Mouse (Mus musculus) T-helper 17 cell (primary cell): Measurements from ENCODE around the gene Higd2a.

Experiments
- in situ Hi-C, 2 experiments: fragments of 300-600 bp; cut with MboI, MseI; formaldehyde crosslinking; loops; 1 replicate in 1 of 2; 2 replicates in 1 of 2; pipeline ENCODE4 v1.15.1; 2025; ENCODE audit warnings: high pct_unique_total_duplicates in 2 of 2

Gene Higd2a

DNA sequence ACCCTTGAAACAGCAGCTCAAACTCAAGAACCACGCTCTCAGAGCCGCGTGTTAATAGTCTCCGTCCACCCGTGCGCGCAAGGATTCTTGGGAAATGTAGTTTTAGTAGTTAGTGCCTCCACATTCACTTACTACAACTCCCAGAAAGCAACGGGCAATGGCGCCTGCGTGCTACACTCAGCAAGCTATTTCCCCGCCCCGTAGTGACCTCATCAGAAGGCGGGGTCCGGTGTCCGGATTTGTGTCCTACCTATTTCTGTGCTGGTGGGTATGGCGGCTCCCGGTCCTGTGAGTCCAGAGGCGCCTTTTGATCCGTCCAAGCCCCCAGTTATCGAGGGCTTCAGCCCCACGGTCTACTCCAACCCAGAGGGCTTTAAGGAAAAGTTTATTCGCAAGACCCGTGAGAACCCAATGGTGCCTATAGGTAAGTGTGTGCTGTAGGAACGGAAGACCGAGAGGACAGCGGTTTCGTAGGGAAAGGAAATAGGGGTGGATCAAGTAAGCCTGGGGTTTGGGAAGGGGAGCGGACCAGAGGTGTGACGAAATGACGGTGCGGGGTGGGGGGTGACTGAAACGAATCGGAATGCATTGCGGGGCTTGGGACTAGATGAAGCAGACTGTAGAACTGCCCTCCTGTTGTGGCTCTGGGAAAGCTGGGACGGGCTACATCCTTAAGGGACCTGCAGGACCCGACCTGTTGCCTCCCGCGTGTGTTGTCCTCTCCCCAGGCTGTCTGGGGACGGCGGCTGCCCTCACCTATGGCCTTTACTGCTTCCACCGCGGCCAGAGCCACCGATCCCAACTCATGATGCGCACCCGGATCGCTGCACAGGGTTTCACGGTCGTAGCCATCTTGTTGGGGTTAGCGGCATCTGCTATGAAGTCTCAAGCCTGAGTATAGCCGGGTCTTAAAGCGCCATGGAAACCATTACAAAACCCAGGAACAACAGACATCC lies at the start of gene Higd2a, which contains the start of gene Nop16:
Higd2a (plus strand) TSS at position 212 of the 956 bp plus-strand sequence.
Nop16 (minus strand) TSS at position 95 of the 956 bp plus-strand sequence.
- in situ Hi-C loops, result no loop called here

DNA sequence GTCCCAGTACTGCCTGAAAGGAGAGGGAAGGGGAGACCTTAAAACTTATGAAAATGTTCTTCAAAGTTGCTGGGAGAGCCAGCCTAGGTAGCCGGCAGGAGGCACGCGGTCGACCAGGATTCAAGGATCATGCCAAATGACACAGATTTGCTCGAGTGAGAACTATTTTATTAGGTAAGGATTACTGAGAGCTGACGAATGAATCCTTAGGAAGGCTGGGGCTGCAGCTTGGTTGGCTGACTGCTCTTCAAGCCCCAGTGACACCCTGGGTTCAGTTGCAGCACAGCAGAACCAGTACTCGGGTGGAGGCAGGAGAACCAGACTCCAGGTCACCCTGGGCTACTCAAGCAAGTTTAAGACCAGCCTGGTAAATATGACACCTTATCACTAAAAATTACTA lies 42.0 kb upstream of the Higd2a start:
- in situ Hi-C loops, result no loop called here

DNA sequence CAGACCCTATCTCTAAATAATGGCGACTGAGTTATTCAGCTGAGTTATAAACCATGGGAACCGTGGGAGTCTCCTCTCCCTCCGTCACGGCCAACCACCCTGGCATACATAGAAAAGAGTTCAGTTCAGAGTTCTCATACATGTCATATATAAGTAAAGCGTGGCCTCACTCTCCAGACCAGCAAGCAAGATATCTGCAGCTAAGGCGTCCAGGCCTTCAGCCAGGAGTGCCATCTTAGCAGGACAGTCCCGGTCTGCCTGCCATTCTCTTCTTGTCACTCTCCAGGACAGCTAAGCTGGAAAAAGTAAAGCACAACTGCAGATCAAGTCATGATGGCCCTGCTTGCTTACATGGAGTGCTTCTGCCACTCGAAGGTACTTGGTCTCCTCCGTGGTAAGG lies 33.8 kb upstream of the Higd2a start:
- in situ Hi-C loops, result no loop called here

DNA sequence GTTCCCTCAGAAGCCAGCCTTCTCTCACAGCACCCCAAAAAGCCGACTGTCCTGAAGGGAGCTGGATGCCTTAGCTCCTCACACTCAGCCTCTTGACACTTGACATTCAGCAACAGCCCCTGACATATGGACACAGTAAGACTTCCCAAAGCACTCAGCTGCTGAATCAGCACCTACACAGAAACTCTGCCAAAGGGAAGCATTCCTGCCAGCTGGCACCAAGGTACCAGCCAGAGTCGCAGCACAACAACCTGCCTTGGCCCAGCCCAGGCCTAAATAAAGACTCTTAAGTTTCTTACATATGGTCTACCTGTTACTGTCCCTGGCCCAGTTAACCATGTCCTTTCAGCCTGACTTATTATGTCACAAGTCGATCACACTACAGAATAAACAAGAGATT lies 33.2 kb upstream of the Higd2a start:
- in situ Hi-C loops, result no loop called here

DNA sequence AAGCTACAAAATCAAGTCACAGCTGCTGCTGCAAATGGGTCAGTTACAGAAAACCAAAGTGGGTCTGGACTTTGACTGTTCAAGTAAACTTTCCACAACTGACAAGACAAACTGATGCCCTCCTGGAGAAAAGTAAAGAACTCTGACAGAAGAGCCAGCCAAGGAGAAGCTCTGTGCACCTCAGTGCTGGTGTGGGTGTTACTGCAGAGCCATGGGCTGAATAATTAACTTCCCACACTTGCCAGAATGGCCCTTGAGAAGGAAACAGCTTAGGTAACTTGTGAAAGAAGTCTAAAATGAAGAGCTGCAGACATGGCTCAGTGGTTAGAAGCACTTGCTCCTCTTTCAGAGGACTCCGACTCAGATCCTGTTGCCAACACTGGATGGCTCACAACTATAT lies 32.4 kb upstream of the Higd2a start:
- in situ Hi-C loops, result no loop called here

DNA sequence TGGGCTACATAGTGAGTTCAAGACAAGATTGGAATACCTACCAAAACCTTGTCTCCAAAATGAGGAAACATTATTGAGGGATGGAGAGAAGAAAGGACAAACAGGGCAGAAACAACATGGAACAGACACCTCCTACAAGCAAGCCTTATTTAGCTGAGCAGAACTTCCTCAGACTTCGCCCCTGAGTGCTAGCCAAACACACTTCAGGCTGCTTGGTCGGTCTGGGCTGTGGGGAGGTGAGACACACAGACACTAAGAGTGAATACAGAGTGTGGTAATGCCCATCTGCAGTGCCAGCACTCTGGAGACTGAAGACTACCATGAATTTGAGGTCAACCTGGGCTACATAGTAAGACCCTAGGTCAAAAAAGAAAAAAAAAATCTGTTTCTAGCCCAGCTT lies 30.4 kb upstream of the Higd2a start:
- in situ Hi-C loops, result no loop called here

DNA sequence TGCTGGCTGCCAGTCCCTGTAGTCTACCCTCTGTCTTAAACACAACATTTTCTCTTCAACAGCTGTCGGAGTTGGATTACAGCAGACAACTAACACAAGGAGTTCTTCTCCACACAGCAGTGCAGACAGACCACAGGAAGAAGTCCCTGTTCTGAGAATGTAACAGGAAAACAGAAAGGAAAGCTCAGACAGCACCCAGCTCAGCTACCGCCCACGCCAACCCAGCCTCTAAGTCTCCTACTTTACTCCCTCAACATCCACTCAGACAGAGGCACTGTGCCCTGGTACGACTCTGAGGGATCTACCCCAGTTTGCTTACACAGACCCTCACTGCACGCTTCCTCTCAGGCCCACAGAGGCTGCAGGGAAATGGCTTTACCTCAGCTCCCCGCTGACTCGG lies 29.4 kb upstream of the Higd2a start:
- in situ Hi-C loops, result no loop called here

DNA sequence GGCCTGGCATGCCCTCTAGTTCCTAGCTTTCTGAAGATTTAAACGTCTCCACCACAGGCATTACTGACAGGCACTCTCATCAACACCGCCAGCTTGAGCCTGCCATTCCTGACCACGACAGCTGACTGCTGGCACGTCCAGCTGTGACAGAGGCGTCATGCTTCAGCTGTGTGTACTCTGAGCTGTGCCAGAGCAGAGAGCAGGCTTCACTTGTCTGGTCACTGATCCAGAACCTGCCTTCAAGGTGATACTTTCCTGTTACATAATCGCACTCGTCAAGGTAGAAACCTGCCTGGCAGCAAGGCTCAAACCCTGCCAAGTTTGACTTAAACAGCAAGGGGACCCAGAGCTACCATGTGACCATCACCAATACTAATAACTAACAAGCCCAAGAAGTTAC lies 27.4 kb upstream of the Higd2a start:
- in situ Hi-C loops, result no loop called here

DNA sequence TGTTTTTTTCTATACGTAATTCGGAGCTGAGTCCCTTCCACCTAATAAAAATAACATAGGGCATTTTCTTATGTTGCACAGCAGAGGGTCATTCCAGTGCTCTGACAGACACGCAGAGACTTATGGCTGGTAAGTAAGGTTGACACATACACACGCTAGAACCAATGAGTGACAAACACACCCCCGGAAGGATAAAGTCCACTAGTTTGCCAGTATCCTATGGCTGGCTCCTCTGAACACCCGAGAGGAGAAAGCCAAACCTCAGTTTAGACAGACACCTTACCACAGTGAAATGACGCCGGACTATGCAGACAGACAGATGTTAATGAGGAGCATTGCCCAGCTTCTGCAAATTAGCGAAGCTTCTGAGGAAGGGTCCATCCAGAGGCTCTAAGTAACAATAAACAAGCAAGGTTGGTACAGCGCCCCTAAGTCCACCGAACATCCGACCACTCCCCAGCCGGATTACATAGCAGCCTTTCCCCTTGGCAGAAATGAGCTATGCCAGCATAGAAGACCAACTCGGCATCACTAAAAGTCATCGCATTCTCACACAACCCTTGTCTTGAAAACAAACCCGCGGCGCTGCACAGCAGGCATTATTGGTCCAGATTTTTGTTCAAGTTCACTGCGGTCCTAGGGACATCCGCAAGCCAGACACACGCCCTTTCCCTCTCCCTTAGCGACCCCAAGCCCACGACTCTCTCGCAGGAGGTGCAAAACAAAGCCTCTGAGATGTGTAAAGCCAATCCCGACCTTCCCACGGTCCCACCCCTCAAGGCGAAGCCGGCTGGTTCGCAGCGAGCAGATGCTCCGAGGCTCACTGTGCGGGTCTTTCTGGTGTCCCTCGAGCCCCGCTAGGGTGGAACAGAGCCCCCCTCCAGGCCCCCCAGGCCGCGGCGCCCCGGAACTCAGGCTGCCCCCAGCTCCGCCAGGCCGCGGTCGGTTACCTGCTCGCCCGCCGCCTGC lies 25.5 kb upstream of the Higd2a start:
- in situ Hi-C loops, result loop anchor here in 1 of 2 experiments (5.0 kb wide), 1 partner anchor 97 kb away; the partner anchor contains the start of gene Thoc3

DNA sequence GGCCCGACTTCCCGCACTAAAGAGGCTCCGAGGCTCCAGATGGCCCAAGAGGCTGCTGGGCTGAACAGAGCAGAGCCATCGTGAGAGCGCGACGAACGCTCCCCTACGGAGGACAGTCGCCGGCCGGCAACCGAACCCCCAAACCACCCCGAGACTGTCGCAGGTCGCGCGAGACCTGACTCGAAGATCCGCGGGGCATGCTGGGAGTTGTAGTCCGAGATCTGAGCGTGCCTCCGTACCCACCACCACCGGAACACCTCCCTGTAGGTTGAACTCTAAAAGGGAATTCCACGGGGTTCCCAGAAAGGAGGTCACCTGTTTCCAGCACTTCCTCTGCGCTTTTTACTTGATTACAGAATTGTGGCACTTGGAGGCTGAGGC lies 24.8 kb upstream of the Higd2a start, which contains the start of gene 4833439L19Rik:
4833439L19Rik (minus strand) TSS at position 235 of the 381 bp plus-strand sequence.
- in situ Hi-C loops, result loop anchor here in 1 of 2 experiments (5.0 kb wide), 1 partner anchor 98 kb away; the partner anchor contains the start of gene Thoc3

DNA sequence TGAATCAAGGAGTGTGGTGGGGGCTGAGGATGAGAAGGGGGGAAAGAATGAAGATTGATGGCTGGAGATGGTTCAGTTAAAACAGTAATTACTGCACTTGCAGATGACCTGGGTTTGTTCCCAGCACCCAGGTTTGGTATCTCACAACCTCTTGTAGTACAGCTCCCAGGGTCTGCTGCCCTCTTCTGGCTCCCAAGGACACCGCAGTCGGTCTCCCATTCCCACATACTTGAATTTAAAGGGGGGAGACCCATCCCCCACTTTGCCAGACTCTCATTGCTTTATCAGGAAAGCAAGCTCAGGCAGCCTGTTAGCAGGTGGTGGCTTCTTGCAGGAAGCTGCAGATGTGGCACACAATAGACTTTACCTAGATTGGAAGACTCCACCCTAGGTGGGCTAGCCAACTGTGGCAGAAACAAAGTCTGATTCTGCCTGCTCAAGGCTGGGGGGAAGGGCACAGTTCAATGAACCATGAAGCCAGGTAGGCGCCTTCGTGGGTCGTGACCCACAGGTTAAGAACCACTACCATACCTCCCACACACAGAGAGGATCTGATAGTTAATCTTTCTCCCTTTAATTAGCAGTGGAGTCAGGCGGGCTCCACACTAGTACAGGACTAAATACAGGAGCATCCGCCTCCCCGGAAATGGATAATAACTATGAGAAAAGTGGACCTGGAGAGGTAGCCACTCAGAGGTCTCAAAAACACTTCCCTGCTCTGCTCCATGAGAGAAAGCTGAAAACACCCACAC lies 24.2 kb upstream of the Higd2a start:
- in situ Hi-C loops, result loop anchor here in 1 of 2 experiments (5.0 kb wide), 1 partner anchor 98 kb away; the partner anchor contains the start of gene Thoc3

DNA sequence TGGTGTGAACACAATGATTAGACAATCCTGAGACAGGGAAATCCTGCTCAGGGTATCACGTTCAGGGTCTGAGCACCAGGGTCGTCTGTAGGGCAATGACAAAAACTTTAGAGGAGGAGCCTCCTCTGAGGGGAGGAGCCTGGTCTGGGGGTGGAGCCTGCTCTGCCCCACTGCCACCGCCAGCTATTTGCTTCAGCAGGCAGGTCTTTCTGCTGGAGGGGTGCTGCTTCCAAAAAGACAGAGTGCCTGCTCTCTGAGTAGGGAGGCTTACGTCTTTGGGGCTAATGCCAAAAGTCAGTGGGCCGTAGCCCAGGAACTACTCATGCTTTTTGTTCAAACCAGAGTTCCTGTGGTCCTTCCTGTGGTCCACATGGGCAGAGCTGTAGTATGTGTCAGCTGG lies 21.6 kb upstream of the Higd2a start:
- in situ Hi-C loops, result loop anchor here in 1 of 2 experiments (5.0 kb wide), 1 partner anchor 101 kb away; the partner anchor contains the start of gene Thoc3

DNA sequence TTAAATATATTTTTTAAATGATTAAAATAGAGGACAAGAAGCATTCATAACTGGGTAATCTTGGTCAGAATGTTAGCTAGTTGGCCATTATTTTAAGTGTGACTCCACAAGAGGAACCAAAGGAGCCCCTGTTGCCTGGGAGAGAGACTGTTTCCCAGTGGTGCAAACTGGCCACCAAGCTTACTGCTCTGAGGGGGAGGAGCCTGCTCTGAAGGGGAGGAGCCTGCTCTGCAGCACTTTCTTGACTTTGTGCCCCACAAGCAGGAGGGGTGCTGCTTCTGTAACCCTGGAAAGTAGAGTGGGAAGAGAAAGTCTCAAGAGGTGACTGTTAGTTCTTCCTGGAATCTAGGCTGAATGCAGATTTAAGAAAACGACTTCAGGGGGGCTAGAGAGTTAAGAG lies 20.7 kb upstream of the Higd2a start:
- in situ Hi-C loops, result loop anchor here in 1 of 2 experiments (5.0 kb wide), 1 partner anchor 102 kb away; the partner anchor contains the start of gene Thoc3

DNA sequence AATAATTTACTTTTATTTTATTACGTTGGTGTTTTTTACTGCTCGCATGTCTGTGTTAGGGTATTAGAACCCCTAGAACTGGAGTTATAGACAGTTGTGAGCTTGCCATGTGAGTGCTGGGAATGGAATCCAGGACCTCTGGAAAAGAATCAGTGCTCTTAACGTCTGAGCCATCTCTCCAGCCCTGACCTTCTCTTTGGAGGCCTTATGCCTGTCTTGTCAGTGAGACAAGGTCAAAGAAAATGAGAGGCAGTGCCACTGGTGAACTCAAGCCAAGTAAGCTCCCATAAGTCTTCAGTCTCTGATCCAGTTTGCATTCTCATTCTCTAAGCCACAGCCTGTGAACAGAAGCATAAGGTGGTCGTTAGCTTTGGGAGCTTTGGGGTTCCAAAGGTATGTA lies 19.3 kb upstream of the Higd2a start:
- in situ Hi-C loops, result no loop called here

DNA sequence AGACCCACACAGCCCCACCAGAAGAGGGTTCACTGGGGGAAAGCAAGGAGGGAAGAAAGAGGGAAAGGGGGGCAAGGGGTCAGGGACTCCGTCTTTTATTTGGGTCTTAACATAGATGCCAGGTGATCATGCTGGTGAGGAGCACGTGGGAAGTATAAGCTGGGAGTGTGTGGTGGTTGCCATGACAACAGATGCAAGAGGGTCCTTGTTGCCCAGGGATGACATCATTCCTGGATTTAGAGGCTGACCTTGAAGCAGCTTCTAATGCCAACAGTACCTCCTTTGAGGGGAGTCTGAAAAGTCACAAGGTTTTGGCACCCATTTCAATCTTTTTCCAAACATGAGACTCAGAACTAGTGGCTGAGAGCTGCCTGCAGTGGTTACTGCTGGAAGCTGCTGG lies 18.4 kb upstream of the Higd2a start:
- in situ Hi-C loops, result no loop called here

DNA sequence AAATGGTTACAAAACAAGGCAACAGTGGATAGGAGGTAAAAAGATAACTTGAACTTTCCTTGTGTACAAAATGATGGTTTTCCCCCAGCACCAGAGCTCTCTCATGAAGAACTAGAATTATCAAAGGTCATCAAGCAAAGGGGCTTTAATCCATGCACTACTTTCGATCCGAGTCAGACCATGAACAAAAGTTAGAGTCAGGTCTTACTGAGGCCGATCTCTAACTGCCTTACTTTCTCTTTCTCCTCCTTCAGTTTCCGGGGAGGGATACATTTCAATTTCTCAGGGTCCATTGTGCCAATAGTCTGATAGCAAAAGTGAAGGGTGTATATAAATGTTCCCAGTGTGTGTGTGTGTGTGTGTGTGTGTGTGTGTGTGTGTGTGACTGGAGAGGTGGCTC lies 17.4 kb upstream of the Higd2a start:
- in situ Hi-C loops, result no loop called here

DNA sequence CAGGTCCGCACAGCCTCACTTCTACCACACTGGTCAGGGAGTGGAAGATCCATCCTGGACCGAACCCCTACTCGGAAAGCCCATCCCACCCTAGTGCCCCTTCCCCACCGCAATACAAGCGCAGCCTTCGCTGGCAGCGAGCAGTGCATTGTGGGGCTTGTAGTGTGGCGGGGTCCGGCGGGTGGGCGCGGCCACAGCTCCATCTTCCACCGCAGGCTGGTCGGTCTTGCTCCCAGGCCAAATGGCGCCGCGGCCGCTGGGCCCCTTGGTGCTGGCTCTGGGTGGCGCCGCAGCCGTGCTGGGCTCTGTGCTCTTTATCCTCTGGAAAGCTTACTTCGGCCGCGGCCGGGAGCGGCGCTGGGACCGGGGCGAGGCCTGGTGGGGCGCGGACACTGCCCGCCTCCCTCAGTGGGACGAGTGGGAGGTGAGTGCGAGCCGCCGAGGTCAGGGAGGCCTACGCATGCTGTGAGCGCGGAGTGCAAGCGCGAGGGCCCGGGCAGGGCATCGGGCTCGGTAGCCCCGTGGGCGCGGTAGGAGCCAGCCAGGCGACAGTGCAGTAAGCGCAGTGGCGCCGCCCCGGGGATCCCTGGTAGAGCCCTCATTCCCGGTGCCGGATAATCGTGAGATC lies 15.0 kb upstream of the Higd2a start, which contains the start of gene Arl10:
Arl10 (plus strand) TSS at position 162 of the 628 bp plus-strand sequence.
- in situ Hi-C loops, result no loop called here

DNA sequence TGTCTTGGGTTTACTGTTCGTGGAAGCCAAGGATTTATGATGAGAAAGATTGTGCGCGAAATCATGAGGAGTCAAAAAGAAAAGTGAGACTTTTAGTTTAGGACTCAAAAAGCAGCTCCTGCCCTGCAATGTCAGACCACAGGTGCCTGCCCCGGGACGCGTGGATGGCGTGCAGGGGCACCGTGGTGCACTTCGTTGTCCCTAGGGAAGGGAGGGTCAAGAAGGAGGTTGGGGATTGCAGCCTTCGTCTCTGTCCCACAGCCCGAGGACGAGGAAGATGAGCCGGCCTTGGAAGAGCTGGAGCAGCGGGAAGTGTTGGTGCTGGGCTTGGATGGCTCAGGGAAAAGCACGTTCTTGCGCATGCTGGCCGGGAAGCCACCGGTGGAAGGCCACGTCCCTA lies 14.5 kb upstream of the Higd2a start:
- in situ Hi-C loops, result no loop called here

DNA sequence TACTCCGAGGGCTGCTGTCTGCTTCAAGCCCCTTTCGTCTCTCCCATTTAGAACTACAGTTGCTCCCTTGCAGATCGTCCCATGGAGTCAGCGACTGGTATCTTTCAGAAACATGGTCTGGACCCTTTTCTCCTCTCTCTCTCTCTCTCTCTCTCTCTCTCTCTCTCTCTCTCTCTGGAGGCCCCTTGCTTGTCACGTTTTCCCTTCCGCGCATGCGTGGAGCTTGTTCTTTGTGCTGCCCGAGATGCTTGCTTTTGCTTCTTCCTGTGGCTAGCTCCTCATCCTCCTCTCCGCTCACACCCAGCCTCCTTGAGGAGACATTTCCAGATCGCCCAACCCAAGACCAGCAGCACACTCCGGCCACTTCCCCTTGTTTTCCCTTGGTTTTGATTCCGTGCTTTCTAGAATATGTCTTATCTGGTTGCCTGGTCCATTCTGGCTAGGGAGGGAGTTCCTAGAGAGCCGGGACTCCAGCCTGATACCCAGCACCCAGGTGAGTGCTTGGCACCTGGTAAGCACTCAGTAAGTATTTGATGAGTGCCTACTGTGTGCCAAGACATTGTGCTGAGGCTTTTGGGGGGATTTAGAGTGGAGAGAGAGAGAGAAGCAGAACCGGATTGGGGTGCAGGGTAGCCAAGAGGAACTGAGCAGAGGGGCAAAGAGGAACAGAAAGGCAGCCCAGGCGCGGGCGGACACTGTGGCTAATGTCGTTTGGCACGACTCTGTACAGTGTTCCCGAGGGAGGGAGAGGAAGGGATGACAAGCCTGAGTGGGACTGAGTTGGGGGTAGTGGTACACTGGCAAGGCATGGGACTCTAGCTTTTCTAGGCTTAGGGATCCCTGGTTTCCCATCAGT lies 12.1 kb upstream of the Higd2a start:
- in situ Hi-C loops, result no loop called here
